Mouse (Mus musculus) embryonic facial prominence, embryonic 11.5 days (tissue): Measurements from ENCODE around the gene Rfc5. TPM values are rescaled to one million over a fixed set of nuclear protein-coding genes. Genes with fewer than 3 reads are reported as not detected.
"Not testable (repeated sequence)": the region's sequence is repeated elsewhere in the genome, so short reads cannot be mapped to it uniquely, and the experiment has no call there.

ENCODE experiments used
- ATAC-seq: fragments of 200-750 bp; cut with Nextera tagmentation; replicated peaks from 2 replicates; pipeline ENCODE4 v1.8.0; 2017; ENCODE audit warnings: low read depth; ENCODE audit not compliant: insufficient number of reproducible peaks, low FRiP score, low TSS enrichment
- DNase-seq: peaks from one replicate; pipeline ENCODE4 v3.0.0-alpha.2; 2015; ENCODE audit warnings: low spot score
- H3K27ac ChIP-seq: fragments of 300-500 bp; sonication (generic); replicated peaks from 2 replicates; pipeline ENCODE4 v1.5.1; 2014; ENCODE audit warnings: mild to moderate bottlenecking, low read depth, low read length, control low read depth
- H3K27me3 ChIP-seq: fragments of 300-500 bp; sonication (generic); 2 replicates; pipeline ENCODE4 v1.6.1; 2014; ENCODE audit warnings: mild to moderate bottlenecking, low read length, moderate library complexity, mixed read lengths; ENCODE audit not compliant: control insufficient read depth, insufficient read depth
- H3K36me3 ChIP-seq: fragments of 300-500 bp; sonication (generic); replicated peaks from 2 replicates; pipeline ENCODE4 v1.6.1; 2014; ENCODE audit warnings: low read depth, mild to moderate bottlenecking, low read length, moderate library complexity, mixed read lengths; ENCODE audit not compliant: control insufficient read depth, insufficient read depth
- H3K4me1 ChIP-seq: fragments of 300-500 bp; sonication (generic); 2 replicates; pipeline ENCODE4 v1.6.1; 2014; ENCODE audit warnings: low read length, mixed read lengths; ENCODE audit not compliant: control insufficient read depth, insufficient read depth
- H3K4me2 ChIP-seq: fragments of 300-500 bp; sonication (generic); 2 replicates; pipeline ENCODE4 v1.6.1; 2014; ENCODE audit warnings: low read depth, mild to moderate bottlenecking, control low read depth, low read length, moderate library complexity
- H3K4me3 ChIP-seq: fragments of 300-500 bp; sonication (generic); 2 replicates; pipeline ENCODE4 v1.5.1; 2014; ENCODE audit warnings: low read depth, low read length, control low read depth
- H3K9ac ChIP-seq: fragments of 300-500 bp; sonication (generic); replicated peaks from 2 replicates; pipeline ENCODE4 v1.6.1; 2014; ENCODE audit warnings: mild to moderate bottlenecking, control low read depth, low read length
- H3K9me3 ChIP-seq: fragments of 300-500 bp; sonication (generic); replicated peaks from 2 replicates; pipeline ENCODE4 v1.6.1; 2016; ENCODE audit warnings: mild to moderate bottlenecking, low read length, inconsistent platforms, mixed read lengths; ENCODE audit not compliant: control insufficient read depth
- WGBS: fragments of 180-500 bp; shearing (Covaris S2); extraction: QIAGEN DNeasy Blood & Tissue Kit; methylation state at CpG from one replicate; pipeline ENCODE4 v1.1.7; 2014; 5-methylcytosine and 5-hydroxymethylcytosine counted together
- polyA plus RNA-seq: library from polyadenylated mRNA; unstranded; fragments of >200 nt; fragmentation: Nextera tagmentation; extraction: Ambion mirVana; gene quantifications from 2 replicates; pipeline ENCODE4 v1.2.1, GENCODE M21; 2014

The Rfc5 gene
- polyA plus RNA-seq, 1 experiment from 2014 or later = 105 TPM

GRCm38 (mm10) chr5:117408216-117408615 is 19.4 kb upstream of the Rfc5 start:
- WGBS = 68% methylated on average over 4 of the region's 4 CpGs
- H3K9me3 ChIP-seq = no peaks in the 10 kb centered on the region
- no peak overlapping the region for H3K4me3 ChIP-seq
- no peaks in the 10 kb centered on the region for H3K36me3 ChIP-seq
- H3K27me3 ChIP-seq = peaks cover 5% of the 10 kb centered on the region
- H3K4me1 ChIP-seq = no peaks in the 10 kb centered on the region; the same call in 1 of the 2 replicates
- H3K27ac ChIP-seq = no peak overlapping the region
- no peak overlapping the region for H3K4me2 ChIP-seq
- DNase-seq (peak; percentile 41), ATAC-seq (no peak)
- no peak overlapping the region for H3K9ac ChIP-seq

GRCm38 (mm10) chr5:117404671-117405070 is 15.8 kb upstream of the Rfc5 start:
- not testable (repeated sequence) for H3K27ac ChIP-seq, DNase-seq, H3K4me1 ChIP-seq, H3K4me2 ChIP-seq, H3K36me3 ChIP-seq, H3K9me3 ChIP-seq, H3K27me3 ChIP-seq, H3K9ac ChIP-seq, H3K4me3 ChIP-seq, ATAC-seq
- WGBS = 90% methylated on average over 2 of the region's 2 CpGs

GRCm38 (mm10) chr5:117403609-117404008 is 14.8 kb upstream of the Rfc5 start:
- no peak overlapping the region for H3K4me2 ChIP-seq
- H3K27ac ChIP-seq = no peak overlapping the region
- ATAC-seq = no peak
- H3K9me3 ChIP-seq = no peaks in the 10 kb centered on the region
- 90% methylated on average over 8 of the region's 8 CpGs for WGBS
- no peak overlapping the region for H3K9ac ChIP-seq
- H3K27me3 ChIP-seq = no peaks in the 10 kb centered on the region
- no peaks in the 10 kb centered on the region for H3K36me3 ChIP-seq
- DNase-seq = no peak
- no peaks in the 10 kb centered on the region for H3K4me1 ChIP-seq
- no peak overlapping the region for H3K4me3 ChIP-seq

GRCm38 (mm10) chr5:117399281-117399680 is 10.4 kb upstream of the Rfc5 start:
- no peaks in the 10 kb centered on the region for H3K27me3 ChIP-seq
- 74% methylated on average over 9 of the region's 9 CpGs for WGBS
- ATAC-seq (no peak), DNase-seq (no peak)
- H3K9me3 ChIP-seq = no peaks in the 10 kb centered on the region
- H3K27ac ChIP-seq = no peak overlapping the region
- H3K4me3 ChIP-seq = no peak overlapping the region
- H3K4me1 ChIP-seq = no peaks in the 10 kb centered on the region
- no peaks in the 10 kb centered on the region for H3K36me3 ChIP-seq
- no peak overlapping the region for H3K4me2 ChIP-seq
- H3K9ac ChIP-seq = no peak overlapping the region

- no peak overlapping the region for H3K27ac ChIP-seq
- no peak overlapping the region for H3K4me3 ChIP-seq
- H3K9ac ChIP-seq = no peak overlapping the region
- H3K9me3 ChIP-seq = no peaks in the 10 kb centered on the region
- no peaks in the 10 kb centered on the region for H3K27me3 ChIP-seq
- 20% methylated on average over 4 of the region's 5 CpGs for WGBS
- H3K4me2 ChIP-seq = no peak overlapping the region
- DNase-seq = no peak
- H3K36me3 ChIP-seq = no peaks in the 10 kb centered on the region
- H3K4me1 ChIP-seq = no peaks in the 10 kb centered on the region
- ATAC-seq = no peak
These were observed 9.2 kb upstream of the Rfc5 start for GRCm38 (mm10) chr5:117398007-117398550.

GRCm38 (mm10) chr5:117397371-117397770 is 8.5 kb upstream of the Rfc5 start:
- H3K9me3 ChIP-seq = no peaks in the 10 kb centered on the region
- no peaks in the 10 kb centered on the region for H3K4me1 ChIP-seq
- DNase-seq (no peak), ATAC-seq (no peak)
- no peak overlapping the region for H3K4me3 ChIP-seq
- WGBS = 81% methylated on average over 6 of the region's 6 CpGs
- no peak overlapping the region for H3K9ac ChIP-seq
- no peaks in the 10 kb centered on the region for H3K27me3 ChIP-seq
- H3K27ac ChIP-seq = no peak overlapping the region
- no peak overlapping the region for H3K4me2 ChIP-seq
- no peaks in the 10 kb centered on the region for H3K36me3 ChIP-seq

- Histone ChIP-seq H3K9me3 (no peaks in the 10 kb centered on the region), H3K36me3 (no peaks in the 10 kb centered on the region), H3K27me3 (no peaks in the 10 kb centered on the region), H3K27ac (no peak overlapping the region), H3K4me1 (no peaks in the 10 kb centered on the region), H3K9ac (no peak overlapping the region), H3K4me3 (no peak overlapping the region), H3K4me2 (no peak overlapping the region)
- no peak for ATAC-seq
- DNase-seq = no peak
- WGBS = 67% methylated on average over 6 of the region's 6 CpGs
These were observed 7.8 kb upstream of the Rfc5 start for GRCm38 (mm10) chr5:117396596-117397014.

GRCm38 (mm10) chr5:117395834-117396233 is 7.0 kb upstream of the Rfc5 start:
- DNase-seq (no peak), ATAC-seq (no peak)
- Histone ChIP-seq H3K9ac (no peak overlapping the region), H3K27me3 (no peaks in the 10 kb centered on the region), H3K9me3 (no peaks in the 10 kb centered on the region), H3K4me1 (no peaks in the 10 kb centered on the region), H3K4me2 (no peak overlapping the region), H3K4me3 (no peak overlapping the region), H3K36me3 (no peaks in the 10 kb centered on the region), H3K27ac (no peak overlapping the region)
- 85% methylated on average over 5 of the region's 5 CpGs for WGBS
